Mouse (Mus musculus): Measurements from ENCODE around the gene Necap2. TPM values are rescaled to one million over a fixed set of nuclear protein-coding genes. Genes with fewer than 3 reads are reported as not detected.

The Necap2 gene
- polyA plus RNA-seq, 1 experiment, result 27.7 TPM

DNA sequence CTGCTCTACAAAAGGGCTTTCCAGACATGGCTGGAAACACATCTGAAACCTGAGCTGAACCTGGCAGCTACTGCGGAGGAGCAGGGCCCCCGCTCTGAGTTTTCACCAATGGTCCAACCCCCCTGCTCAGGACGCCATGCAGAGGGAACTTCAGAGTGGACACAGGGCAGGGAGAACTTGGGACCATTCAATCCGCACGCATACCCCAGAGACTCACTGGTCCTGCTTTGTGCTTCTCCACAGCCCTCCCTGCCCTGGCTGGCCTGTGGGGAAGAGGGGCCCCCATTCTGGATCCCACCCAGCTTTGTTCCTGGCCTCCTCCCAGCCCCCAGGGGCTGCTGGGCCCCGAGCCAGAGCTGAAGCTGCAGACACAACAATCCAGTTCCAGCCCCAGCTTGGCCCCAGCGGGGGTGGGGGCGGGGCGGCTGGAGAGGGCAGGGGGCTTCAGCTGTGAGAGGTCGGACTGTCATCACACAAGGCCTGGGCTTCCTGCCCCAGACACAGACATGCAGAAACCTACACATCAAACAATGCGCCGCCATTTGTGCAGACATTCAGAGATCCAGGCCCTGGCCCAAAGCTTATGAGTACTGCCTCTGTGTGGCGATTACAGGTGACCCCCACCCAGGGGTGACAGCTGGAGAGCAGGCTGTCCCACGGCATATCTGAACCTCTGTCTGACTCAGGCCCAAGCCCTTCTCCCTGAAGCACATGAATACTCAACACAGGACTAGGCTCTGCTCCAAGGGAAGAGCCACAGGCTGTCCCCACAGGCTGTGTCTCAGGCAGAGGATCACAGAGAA is 57.1 kb downstream of the Necap2 start:
- Histone ChIP-seq H3K9me3 (replicated peaks; ENCODE audit: control insufficient read depth, insufficient read depth, low read length, poor library complexity, severe bottlenecking) (no peaks in the 10 kb centered on the region), H3K27me3 (ENCODE audit: control insufficient read depth, insufficient read depth, low read length, poor library complexity, severe bottlenecking) (no peaks in the 10 kb centered on the region), H3K36me3 (ENCODE audit: control insufficient read depth, insufficient read depth, low read length, poor library complexity, severe bottlenecking) (no peaks in the 10 kb centered on the region), H3K9ac (ENCODE audit: low read depth, poor library complexity, severe bottlenecking) (no peak overlapping the region), H3K4me1 (ENCODE audit: control insufficient read depth, insufficient read depth, low read length) (no peaks in the 10 kb centered on the region), H3K27ac (ENCODE audit: insufficient read depth, low read length) (no peak overlapping the region), H3K4me3 (ENCODE audit: low read depth, low read length) (no peak overlapping the region)
- no peak for TF ChIP-seq CTCF (IDR thresholded peaks at IDR 0.05; ENCODE audit: low read depth, low read length)
- no peak for TF ChIP-seq EP300 (IDR thresholded peaks at IDR 0.05; ENCODE audit: insufficient read depth, low read depth, low read length)
- no peak for TF ChIP-seq POLR2A (IDR thresholded peaks at IDR 0.05; ENCODE audit: insufficient read depth, low read length)

DNA sequence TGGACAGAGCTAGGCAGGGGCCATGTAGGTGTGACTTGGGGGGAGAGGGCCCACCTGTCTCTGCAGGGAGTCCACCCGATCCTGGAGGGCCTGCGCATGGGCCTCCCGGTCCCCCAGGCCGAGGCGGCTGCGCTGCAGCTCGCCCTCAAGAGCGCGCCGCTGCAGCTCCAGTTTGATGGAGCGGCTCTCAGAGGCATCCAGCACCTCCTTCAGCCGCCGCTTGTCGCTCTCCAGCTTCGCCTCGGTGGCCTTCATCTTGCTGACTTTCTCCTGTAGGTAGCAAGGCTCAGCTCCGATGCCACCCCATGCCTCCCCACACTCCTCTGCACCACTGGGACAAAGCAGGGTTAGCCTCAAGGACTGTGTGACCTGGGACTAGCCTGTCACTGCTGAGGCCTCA is 57.9 kb downstream of the Necap2 start:
- Histone ChIP-seq H3K27ac (ENCODE audit: insufficient read depth, low read length) (no peak overlapping the region), H3K36me3 (ENCODE audit: control insufficient read depth, insufficient read depth, low read length, poor library complexity, severe bottlenecking) (no peaks in the 10 kb centered on the region)

GRCm38 (mm10) chr4:141017657-141018436 is 60.3 kb downstream of the Necap2 start:
- Histone ChIP-seq H3K9me3 (replicated peaks; ENCODE audit: control insufficient read depth, insufficient read depth, low read length, poor library complexity, severe bottlenecking) (no peaks in the 10 kb centered on the region), H3K27me3 (ENCODE audit: control insufficient read depth, insufficient read depth, low read length, poor library complexity, severe bottlenecking) (no peaks in the 10 kb centered on the region), H3K36me3 (ENCODE audit: control insufficient read depth, insufficient read depth, low read length, poor library complexity, severe bottlenecking) (no peaks in the 10 kb centered on the region), H3K4me3 (ENCODE audit: low read depth, low read length) (peak overlapping the region; percentile 12; the same call in 1 of the 2 replicates), H3K4me1 (ENCODE audit: control insufficient read depth, insufficient read depth, low read length) (no peaks in the 10 kb centered on the region), H3K27ac (ENCODE audit: insufficient read depth, low read length) (no peak overlapping the region), H3K9ac (ENCODE audit: low read depth, poor library complexity, severe bottlenecking) (no peak overlapping the region)
- TF ChIP-seq CTCF (IDR thresholded peaks at IDR 0.05; ENCODE audit: low read depth, low read length) (peak; percentile 36), POLR2A (IDR thresholded peaks at IDR 0.05; ENCODE audit: insufficient read depth, low read length) (no peak)

More for the DNA sequence above, 57.9 kb downstream of the Necap2 start:
- no peak for TF ChIP-seq CTCF (IDR thresholded peaks at IDR 0.05; ENCODE audit: low read depth, low read length)
- TF ChIP-seq POLR2A (IDR thresholded peaks at IDR 0.05; ENCODE audit: insufficient read depth, low read length), result no peak
- TF ChIP-seq EP300 (IDR thresholded peaks at IDR 0.05; ENCODE audit: insufficient read depth, low read depth, low read length), result no peak
- H3K4me3 ChIP-seq (ENCODE audit: low read depth, low read length), result no peak overlapping the region
- H3K9ac ChIP-seq (ENCODE audit: low read depth, poor library complexity, severe bottlenecking), result no peak overlapping the region
- no peaks in the 10 kb centered on the region for H3K27me3 ChIP-seq (ENCODE audit: control insufficient read depth, insufficient read depth, low read length, poor library complexity, severe bottlenecking)
- H3K9me3 ChIP-seq (replicated peaks; ENCODE audit: control insufficient read depth, insufficient read depth, low read length, poor library complexity, severe bottlenecking), result no peaks in the 10 kb centered on the region
- H3K4me1 ChIP-seq (ENCODE audit: control insufficient read depth, insufficient read depth, low read length), result no peaks in the 10 kb centered on the region

Other genes with a start within 250 kb of the Necap2 start
- 0.29 and 0.43 TPM in 2 replicates for gene Padi1, start 232.6 kb downstream of the Necap2 start, polyA plus RNA-seq (2011; ENCODE audit: insufficient read depth, insufficient read length, low read depth, missing spikeins)
- 6.3 TPM in 2 replicates for gene Padi2, start 172.0 kb downstream of the Necap2 start, polyA plus RNA-seq (2011; ENCODE audit: insufficient read depth, insufficient read length, low read depth, missing spikeins)
- gene Sdhb, start 117.2 kb downstream of the Necap2 start, polyA plus RNA-seq (2011; ENCODE audit: insufficient read depth, insufficient read length, low read depth, missing spikeins), result 99.6 and 103 TPM in 2 replicates
- 16.8 and 17.0 TPM in 2 replicates for gene Atp13a2, start 91.5 kb downstream of the Necap2 start, polyA plus RNA-seq (2011; ENCODE audit: insufficient read depth, insufficient read length, low read depth, missing spikeins)
- 4.5 and 5.2 TPM in 2 replicates for gene Mfap2, start 67.9 kb downstream of the Necap2 start, polyA plus RNA-seq (2011; ENCODE audit: insufficient read depth, insufficient read length, low read depth, missing spikeins)
- 35.0 TPM in 2 replicates for gene Crocc, start 17.8 kb downstream of the Necap2 start, polyA plus RNA-seq (2011; ENCODE audit: insufficient read depth, insufficient read length, low read depth, missing spikeins)
- 0.67 TPM in 1 of 2 replicates, not detected in the other for gene Spata21, start 10.0 kb upstream of the Necap2 start, polyA plus RNA-seq (2011; ENCODE audit: insufficient read depth, insufficient read length, low read depth, missing spikeins)
- 122 and 136 TPM in 2 replicates for gene Szrd1, start 61.4 kb upstream of the Necap2 start, polyA plus RNA-seq (2011; ENCODE audit: insufficient read depth, insufficient read length, low read depth, missing spikeins)
- gene Fbxo42, start 69.6 kb upstream of the Necap2 start, polyA plus RNA-seq (2011; ENCODE audit: insufficient read depth, insufficient read length, low read depth, missing spikeins), result 24.6 and 31.8 TPM in 2 replicates
- gene Rsg1, start 135.6 kb upstream of the Necap2 start, polyA plus RNA-seq (2011; ENCODE audit: insufficient read depth, insufficient read length, low read depth, missing spikeins), result 1.6 and 2.8 TPM in 2 replicates
- 7.5 and 8.3 TPM in 2 replicates for gene Arhgef19, start 161.1 kb upstream of the Necap2 start, polyA plus RNA-seq (2011; ENCODE audit: insufficient read depth, insufficient read length, low read depth, missing spikeins)
- 44.7 and 51.3 TPM in 2 replicates for gene Epha2, start 222.9 kb upstream of the Necap2 start, polyA plus RNA-seq (2011; ENCODE audit: insufficient read depth, insufficient read length, low read depth, missing spikeins)

Measured in ES-Bruce4 (cell line).